Mouse (Mus musculus): Measurements from ENCODE around the gene Itgb1. TPM values are rescaled to one million over a fixed set of nuclear protein-coding genes. Genes with fewer than 3 reads are reported as not detected.

Itgb1 gene
- polyA plus RNA-seq, 1 experiment from 2014 or later: 402 TPM

- 31% methylated on average over 2 of the region's 2 CpGs for WGBS
- Histone ChIP-seq H3K4me1 (0 out of 2 replicates have a peak, but pooled peaks cover 3% of the 10 kb centered on the region), H3K27me3 (no peaks in the 10 kb centered on the region), H3K9me3 (no peaks in the 10 kb centered on the region), H3K4me3 (no peak overlapping the region), H3K27ac (0 out of 2 replicates have a peak overlapping the region, but pooled peaks have one; percentile 27), H3K4me2 (no peak overlapping the region), H3K9ac (no peak overlapping the region), H3K36me3 (no peaks in the 10 kb centered on the region)
- peak; percentile 69; the same call in 1 of the 2 replicates for ATAC-seq (ENCODE audit: borderline replicate concordance, extremely low read depth, low FRiP score, low TSS enrichment)
Observed at GRCm38 (mm10) chr8:128663106-128663505, 22.3 kb upstream of the Itgb1 start.

- WGBS: 69% methylated on average over 4 of the region's 4 CpGs
- H3K4me2 ChIP-seq: no peak overlapping the region
- no peak for ATAC-seq (ENCODE audit: borderline replicate concordance, extremely low read depth, low FRiP score, low TSS enrichment)
- no peaks in the 10 kb centered on the region for H3K36me3 ChIP-seq
- no peak overlapping the region for H3K27ac ChIP-seq
- H3K4me1 ChIP-seq: 0 out of 2 replicates have a peak, but pooled peaks cover 3% of the 10 kb centered on the region
- no peaks in the 10 kb centered on the region for H3K9me3 ChIP-seq
- no peak overlapping the region for H3K9ac ChIP-seq
- no peaks in the 10 kb centered on the region for H3K27me3 ChIP-seq
- H3K4me3 ChIP-seq: no peak overlapping the region
Observed at GRCm38 (mm10) chr8:128666576-128667263, 18.7 kb upstream of the Itgb1 start.

GRCm38 (mm10) chr8:128671813-128672212 is 13.6 kb upstream of the Itgb1 start:
- Histone ChIP-seq H3K9ac (no peak overlapping the region), H3K27me3 (no peaks in the 10 kb centered on the region), H3K9me3 (no peaks in the 10 kb centered on the region), H3K36me3 (no peaks in the 10 kb centered on the region), H3K4me3 (no peak overlapping the region), H3K4me1 (no peaks in the 10 kb centered on the region), H3K27ac (no peak overlapping the region), H3K4me2 (no peak overlapping the region)
- ATAC-seq (ENCODE audit: borderline replicate concordance, extremely low read depth, low FRiP score, low TSS enrichment): no peak
- 90% methylated on average over 1 of the region's 1 CpGs for WGBS

GRCm38 (mm10) chr8:128672441-128672840 is 13.0 kb upstream of the Itgb1 start:
- H3K4me1 ChIP-seq: no peaks in the 10 kb centered on the region
- H3K9ac ChIP-seq: no peak overlapping the region
- 72% methylated on average over 2 of the region's 2 CpGs for WGBS
- no peak overlapping the region for H3K27ac ChIP-seq
- no peak overlapping the region for H3K4me3 ChIP-seq
- no peaks in the 10 kb centered on the region for H3K9me3 ChIP-seq
- no peaks in the 10 kb centered on the region for H3K27me3 ChIP-seq
- no peaks in the 10 kb centered on the region for H3K36me3 ChIP-seq
- no peak for ATAC-seq (ENCODE audit: borderline replicate concordance, extremely low read depth, low FRiP score, low TSS enrichment)
- no peak overlapping the region for H3K4me2 ChIP-seq

- Histone ChIP-seq H3K4me1 (no peaks in the 10 kb centered on the region), H3K9ac (no peak overlapping the region), H3K27me3 (no peaks in the 10 kb centered on the region), H3K36me3 (no peaks in the 10 kb centered on the region), H3K4me2 (no peak overlapping the region), H3K27ac (no peak overlapping the region), H3K9me3 (no peaks in the 10 kb centered on the region), H3K4me3 (no peak overlapping the region)
- no peak for ATAC-seq (ENCODE audit: borderline replicate concordance, extremely low read depth, low FRiP score, low TSS enrichment)
- 74% methylated on average over 1 of the region's 1 CpGs for WGBS
Observed at GRCm38 (mm10) chr8:128672950-128673349, 12.5 kb upstream of the Itgb1 start.

- H3K27ac ChIP-seq: no peak overlapping the region
- WGBS: 81% methylated on average over 3 of the region's 3 CpGs
- H3K4me1 ChIP-seq: peaks cover 6% of the 10 kb centered on the region
- no peaks in the 10 kb centered on the region for H3K36me3 ChIP-seq
- H3K4me2 ChIP-seq: no peak overlapping the region
- ATAC-seq (ENCODE audit: borderline replicate concordance, extremely low read depth, low FRiP score, low TSS enrichment): no peak
- H3K9me3 ChIP-seq: no peaks in the 10 kb centered on the region
- no peak overlapping the region for H3K9ac ChIP-seq
- no peaks in the 10 kb centered on the region for H3K27me3 ChIP-seq
- no peak overlapping the region for H3K4me3 ChIP-seq
Observed at GRCm38 (mm10) chr8:128675848-128676629, 9.4 kb upstream of the Itgb1 start.

- Histone ChIP-seq H3K27ac (peak overlapping the region; percentile 87), H3K4me2 (no peak overlapping the region), H3K4me3 (no peak overlapping the region), H3K4me1 (peaks cover 10% of the 10 kb centered on the region), H3K9ac (no peak overlapping the region), H3K27me3 (no peaks in the 10 kb centered on the region), H3K36me3 (no peaks in the 10 kb centered on the region), H3K9me3 (no peaks in the 10 kb centered on the region)
- WGBS: 21% methylated on average over 2 of the region's 2 CpGs
- peak; percentile 96 for ATAC-seq (ENCODE audit: borderline replicate concordance, extremely low read depth, low FRiP score, low TSS enrichment)
Observed at GRCm38 (mm10) chr8:128679909-128680308, 5.5 kb upstream of the Itgb1 start.

GRCm38 (mm10) chr8:128680548-128681325 is 4.7 kb upstream of the Itgb1 start:
- 89% methylated on average over 2 of the region's 2 CpGs for WGBS
- H3K9me3 ChIP-seq: no peaks in the 10 kb centered on the region
- no peak for ATAC-seq (ENCODE audit: borderline replicate concordance, extremely low read depth, low FRiP score, low TSS enrichment)

GRCm38 (mm10) chr8:128681970-128682369 is 3.5 kb upstream of the Itgb1 start:
- Histone ChIP-seq H3K4me2 (no peak overlapping the region), H3K27me3 (no peaks in the 10 kb centered on the region), H3K9ac (no peak overlapping the region), H3K4me1 (peaks cover 10% of the 10 kb centered on the region), H3K36me3 (no peaks in the 10 kb centered on the region), H3K9me3 (no peaks in the 10 kb centered on the region), H3K4me3 (no peak overlapping the region), H3K27ac (peak overlapping the region; percentile 24; the same call in 1 of the 2 replicates)
- ATAC-seq (ENCODE audit: borderline replicate concordance, extremely low read depth, low FRiP score, low TSS enrichment): no peak
- WGBS: 55% methylated on average over 3 of the region's 3 CpGs

More at GRCm38 (mm10) chr8:128680548-128681325, 4.7 kb upstream of the Itgb1 start:
- H3K4me1 ChIP-seq: peaks cover 10% of the 10 kb centered on the region
- no peak overlapping the region for H3K4me2 ChIP-seq
- H3K9ac ChIP-seq: no peak overlapping the region
- H3K27me3 ChIP-seq: no peaks in the 10 kb centered on the region
- peak overlapping the region; percentile 87 for H3K27ac ChIP-seq
- no peak overlapping the region for H3K4me3 ChIP-seq
- no peaks in the 10 kb centered on the region for H3K36me3 ChIP-seq

GRCm38 (mm10) chr8:128684609-128685506 is 596 bp upstream of the Itgb1 start:
- Histone ChIP-seq H3K27me3 (no peaks in the 10 kb centered on the region), H3K9me3 (no peaks in the 10 kb centered on the region), H3K36me3 (no peaks in the 10 kb centered on the region), H3K4me2 (peak overlapping the region; percentile 66), H3K9ac (peak overlapping the region; percentile 98), H3K4me3 (peak overlapping the region; percentile 96), H3K4me1 (peaks cover 21% of the 10 kb centered on the region), H3K27ac (peak overlapping the region; percentile 100)
- no peak for ATAC-seq (ENCODE audit: borderline replicate concordance, extremely low read depth, low FRiP score, low TSS enrichment)
- 6% methylated on average over 25 of the region's 25 CpGs for WGBS

- Histone ChIP-seq H3K36me3 (no peaks in the 10 kb centered on the region), H3K4me2 (peak overlapping the region; percentile 53), H3K9ac (peak overlapping the region; percentile 98), H3K9me3 (no peaks in the 10 kb centered on the region), H3K4me3 (peak overlapping the region; percentile 96), H3K4me1 (peaks cover 25% of the 10 kb centered on the region), H3K27me3 (no peaks in the 10 kb centered on the region), H3K27ac (peak overlapping the region; percentile 100)
- WGBS: 0% methylated on average over 2 of the region's 2 CpGs
- no peak for ATAC-seq (ENCODE audit: borderline replicate concordance, extremely low read depth, low FRiP score, low TSS enrichment)
Observed at GRCm38 (mm10) chr8:128686429-128686990, 1.1 kb downstream of the Itgb1 start.
